Mouse (Mus musculus) MEL (cell line): Measurements from ENCODE around the gene Fgd2.

Experiments used
- BHLHE40 ChIP-seq: IDR thresholded peaks from 2 replicates; pipeline ENCODE4 v1.6.1; 2012; ENCODE audit warnings: low read depth, mild to moderate bottlenecking, inconsistent platforms, low read length, improper control_type of control experiment, borderline replicate concordance
- CTCF ChIP-seq, 3 experiments: IDR thresholded peaks in 2 of 3; conservative IDR thresholded peaks in 1 of 3; 2 replicates each; pipeline ENCODE4 v1.5.1; 2011 to 2012; ENCODE audit warnings: low read length in 3 of 3, low read depth in 2 of 3, mild to moderate bottlenecking in 2 of 3, improper control_type of control experiment in 1 of 3, inconsistent platforms in 1 of 3, mixed read lengths in 1 of 3, moderate library complexity in 1 of 3; ENCODE audit not compliant: control insufficient read depth in 1 of 3, insufficient read depth in 1 of 3, poor library complexity in 1 of 3, severe bottlenecking in 1 of 3
- EP300 ChIP-seq, 2 experiments: IDR thresholded peaks; 2 replicates each; pipeline ENCODE4 v1.6.1; 2011; ENCODE audit warnings: improper control_type of control experiment in 2 of 2, low read length in 2 of 2, low read depth in 1 of 2, mild to moderate bottlenecking in 1 of 2
- MXI1 ChIP-seq: IDR thresholded peaks from 2 replicates; pipeline ENCODE4 v1.6.1; 2011; ENCODE audit warnings: mild to moderate bottlenecking, low read depth, low read length, improper control_type of control experiment
- POLR2A ChIP-seq, 2 experiments: IDR thresholded peaks; 2 replicates each; pipeline ENCODE4 v1.6.1; 2011 to 2012; ENCODE audit warnings: low read length in 2 of 2, mild to moderate bottlenecking in 2 of 2, control low read depth in 1 of 2, improper control_type of control experiment in 1 of 2, low read depth in 1 of 2, moderate library complexity in 1 of 2; ENCODE audit not compliant: control insufficient read depth in 1 of 2, insufficient read depth in 1 of 2, poor library complexity in 1 of 2
- RAD21 ChIP-seq: IDR thresholded peaks from 2 replicates; pipeline ENCODE4 v1.6.1; 2011; ENCODE audit warnings: mild to moderate bottlenecking, low read depth, low read length, improper control_type of control experiment
- RCOR1 ChIP-seq: IDR thresholded peaks from 2 replicates; pipeline ENCODE4 v1.6.1; 2012; ENCODE audit warnings: low read depth, mild to moderate bottlenecking, inconsistent platforms, low read length, improper control_type of control experiment
- TCF12 ChIP-seq: IDR thresholded peaks from 2 replicates; pipeline ENCODE4 v1.6.1; 2014; ENCODE audit warnings: low read depth, mild to moderate bottlenecking, inconsistent platforms, low read length, improper control_type of control experiment, moderate library complexity
- UBTF ChIP-seq: IDR thresholded peaks from 2 replicates; pipeline ENCODE4 v1.6.1; 2012; ENCODE audit warnings: low read depth, mild to moderate bottlenecking, inconsistent platforms, low read length, improper control_type of control experiment, moderate library complexity, borderline replicate concordance; ENCODE audit not compliant: insufficient read depth
- ZC3H11A ChIP-seq: IDR thresholded peaks from 2 replicates; pipeline ENCODE4 v1.6.1; 2012; ENCODE audit warnings: low read depth, mild to moderate bottlenecking, inconsistent platforms, low read length, improper control_type of control experiment

DNA sequence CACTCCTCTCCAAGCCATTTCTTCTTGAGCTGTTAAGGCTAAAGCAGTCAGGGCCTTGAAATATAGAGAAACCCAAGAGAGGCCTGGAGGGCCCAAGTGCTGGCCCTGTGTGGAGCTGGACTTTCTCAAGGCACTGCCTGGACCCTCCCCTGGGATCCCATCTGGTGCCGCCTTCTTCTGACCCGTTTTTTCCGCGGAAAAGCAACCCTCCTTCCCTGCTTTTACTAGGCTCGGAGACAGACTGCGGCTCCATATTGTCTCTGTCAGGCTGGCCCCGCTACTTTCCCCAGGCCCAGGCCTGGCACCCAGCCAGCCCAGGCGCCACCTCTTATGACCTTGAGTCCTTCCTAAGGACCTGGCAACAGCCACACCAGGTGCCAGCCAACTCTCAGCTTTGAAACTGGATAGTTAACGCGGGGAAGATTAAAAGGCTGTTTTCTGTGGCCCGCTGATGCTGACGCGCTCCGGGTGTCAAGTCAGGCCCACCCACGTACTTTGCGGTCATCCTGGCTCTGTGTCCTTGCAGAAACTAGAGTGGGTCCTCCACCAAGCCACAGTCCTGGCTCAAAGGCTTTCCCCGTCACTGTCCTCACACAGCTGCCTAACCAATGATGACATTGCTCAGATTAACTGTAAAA, 4.8 kb upstream of the Fgd2 start:
- TF ChIP-seq UBTF (no peak), TCF12 (no peak), RCOR1 (no peak), POLR2A (IDR thresholded peaks at IDR 0.05; ENCODE audit: control insufficient read depth in 1 of 2, insufficient read depth in 1 of 2, low read depth in 1 of 2, low read length in 2 of 2, poor library complexity in 1 of 2) (no peak), CTCF (IDR thresholded peaks at IDR 0.05 in 2 of 3, conservative IDR thresholded peaks at IDR 0.05 in 1 of 3; ENCODE audit: control insufficient read depth in 1 of 3, insufficient read depth in 1 of 3, low read depth in 2 of 3, low read length in 3 of 3, poor library complexity in 1 of 3, severe bottlenecking in 1 of 3) (no peak), BHLHE40 (no peak), MXI1 (no peak), ZC3H11A (no peak), RAD21 (no peak), EP300 (IDR thresholded peaks at IDR 0.05; ENCODE audit: low read depth in 1 of 2, low read length in 2 of 2) (no peak)
